Mouse (Mus musculus): Measurements from ENCODE around the gene Kcnma1. TPM values are rescaled to one million over a fixed set of nuclear protein-coding genes. Genes with fewer than 3 reads are reported as not detected.
A peak's percentile ranks its signal among the peaks of the same experiment; 100 is the strongest.

Kcnma1 gene
- polyA plus RNA-seq, 1 experiment from 2014 or later, result 0.31 TPM

DNA sequence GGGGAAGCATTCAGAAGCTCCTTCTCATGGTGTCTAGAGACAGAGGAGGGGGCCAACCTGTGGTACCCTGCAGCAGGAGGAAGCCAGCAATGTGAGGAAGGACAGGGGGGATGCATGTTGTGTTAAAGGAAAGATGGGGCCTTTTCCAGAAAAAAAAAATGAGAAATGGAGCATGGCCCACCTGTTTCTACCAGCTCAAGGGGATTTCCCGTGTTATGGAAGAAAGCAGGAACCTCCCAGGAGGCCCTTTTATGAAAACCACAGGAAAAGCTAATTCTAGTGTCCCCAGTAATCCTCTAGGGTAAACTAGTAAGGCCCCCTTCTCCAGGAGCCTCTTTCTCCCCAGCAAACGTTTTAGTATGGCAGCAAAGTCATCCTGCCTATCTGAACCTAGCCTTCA lies 388.2 kb downstream of the Kcnma1 start:
- Histone ChIP-seq H3K9ac (ENCODE audit: low read length) (no peak overlapping the region), H3K27me3 (ENCODE audit: control insufficient read depth, insufficient read depth, low read length) (no peaks in the 10 kb centered on the region), H3K9me3 (ENCODE audit: control insufficient read depth, low read length) (no peaks in the 10 kb centered on the region), H3K36me3 (ENCODE audit: control insufficient read depth, insufficient read depth, low read length) (no peaks in the 10 kb centered on the region), H3K4me3 (ENCODE audit: control insufficient read depth in 1 of 2, insufficient read depth in 1 of 2, low read depth in 1 of 2, low read length in 2 of 2) (no peak overlapping the region), H3K4me2 (ENCODE audit: low read length) (no peak overlapping the region), H3K27ac (replicated peaks in 1 of 2; ENCODE audit: control insufficient read depth in 1 of 2, insufficient read depth in 1 of 2, low read depth in 2 of 2, low read length in 2 of 2) (no peak overlapping the region), H3K4me1 (ENCODE audit: control insufficient read depth in 2 of 2, insufficient read depth in 2 of 2, low read length in 2 of 2) (peaks cover 11 to 12% of the 10 kb centered on the region in 2 experiments)
- WGBS, result 46% methylated on average over 2 of the region's 2 CpGs
- ATAC-seq (ENCODE audit: insufficient number of reproducible peaks, insufficient read depth, low FRiP score, low read depth), result no peak

DNA sequence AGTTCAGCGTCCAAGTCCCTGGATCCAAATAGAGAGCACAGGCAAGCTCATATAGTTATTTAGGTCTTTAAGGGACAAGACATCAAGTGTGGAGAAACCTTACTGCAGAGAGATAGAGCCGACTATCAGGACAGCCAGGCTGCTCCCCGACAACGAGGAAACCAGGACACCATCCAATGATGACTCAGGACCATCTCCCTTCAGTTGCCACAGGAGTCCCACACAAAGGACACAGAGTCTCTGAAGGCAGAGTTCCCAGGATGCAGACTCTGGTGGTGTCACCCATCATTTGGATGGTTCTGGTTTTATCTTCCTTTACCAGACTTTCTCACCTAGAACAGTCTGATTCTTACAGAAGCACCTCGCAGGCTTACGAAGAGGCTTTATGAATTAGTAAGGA lies 388.9 kb downstream of the Kcnma1 start:
- H3K27me3 ChIP-seq (ENCODE audit: control insufficient read depth, insufficient read depth, low read length), result no peaks in the 10 kb centered on the region
- ATAC-seq (ENCODE audit: insufficient number of reproducible peaks, insufficient read depth, low FRiP score, low read depth), result no peak

DNA sequence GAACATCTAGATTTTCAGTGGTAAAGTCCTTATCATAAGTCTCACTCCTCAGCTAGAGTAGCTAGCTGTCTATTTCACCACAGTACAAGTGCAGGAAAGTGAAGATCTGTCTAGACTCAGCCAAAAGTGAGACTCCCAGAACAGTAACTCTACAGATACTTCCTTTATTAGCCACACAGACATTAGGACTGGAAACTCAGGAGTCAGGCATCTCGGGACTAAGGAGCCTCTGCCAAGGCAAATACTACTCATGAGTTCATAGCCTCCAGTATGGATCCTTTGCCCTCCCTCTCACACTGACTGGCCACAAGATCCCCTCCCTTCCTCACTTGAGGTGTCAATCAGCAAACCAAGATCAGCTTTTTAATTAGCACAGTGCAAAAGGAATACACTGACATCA lies 389.8 kb downstream of the Kcnma1 start:
- no peaks in the 10 kb centered on the region for H3K27me3 ChIP-seq (ENCODE audit: control insufficient read depth, insufficient read depth, low read length)
- no peak overlapping the region for H3K4me3 ChIP-seq (ENCODE audit: control insufficient read depth in 1 of 2, insufficient read depth in 1 of 2, low read depth in 1 of 2, low read length in 2 of 2)
- H3K36me3 ChIP-seq (ENCODE audit: control insufficient read depth, insufficient read depth, low read length), result no peaks in the 10 kb centered on the region
- H3K9me3 ChIP-seq (ENCODE audit: control insufficient read depth, low read length), result no peaks in the 10 kb centered on the region
- 63% methylated on average over 1 of the region's 1 CpGs for WGBS
- no peak overlapping the region for H3K4me2 ChIP-seq (ENCODE audit: low read length)
- no peak overlapping the region for H3K27ac ChIP-seq (replicated peaks in 1 of 2; ENCODE audit: control insufficient read depth in 1 of 2, insufficient read depth in 1 of 2, low read depth in 2 of 2, low read length in 2 of 2)
- H3K9ac ChIP-seq (ENCODE audit: low read length), result no peak overlapping the region
- ATAC-seq (ENCODE audit: insufficient number of reproducible peaks, insufficient read depth, low FRiP score, low read depth), result no peak
- H3K4me1 ChIP-seq (ENCODE audit: control insufficient read depth in 2 of 2, insufficient read depth in 2 of 2, low read length in 2 of 2), result peaks cover 11 to 13% of the 10 kb centered on the region in 2 experiments

More for the DNA sequence above, 388.9 kb downstream of the Kcnma1 start:
- Histone ChIP-seq H3K9me3 (ENCODE audit: control insufficient read depth, low read length) (no peaks in the 10 kb centered on the region), H3K36me3 (ENCODE audit: control insufficient read depth, insufficient read depth, low read length) (no peaks in the 10 kb centered on the region), H3K4me1 (ENCODE audit: control insufficient read depth in 2 of 2, insufficient read depth in 2 of 2, low read length in 2 of 2) (peaks cover 11 to 12% of the 10 kb centered on the region in 2 experiments), H3K27ac (replicated peaks in 1 of 2; ENCODE audit: control insufficient read depth in 1 of 2, insufficient read depth in 1 of 2, low read depth in 2 of 2, low read length in 2 of 2) (no peak overlapping the region), H3K4me2 (ENCODE audit: low read length) (no peak overlapping the region), H3K4me3 (ENCODE audit: control insufficient read depth in 1 of 2, insufficient read depth in 1 of 2, low read depth in 1 of 2, low read length in 2 of 2) (no peak overlapping the region), H3K9ac (ENCODE audit: low read length) (no peak overlapping the region)
- 85% methylated on average over 6 of the region's 6 CpGs for WGBS

DNA sequence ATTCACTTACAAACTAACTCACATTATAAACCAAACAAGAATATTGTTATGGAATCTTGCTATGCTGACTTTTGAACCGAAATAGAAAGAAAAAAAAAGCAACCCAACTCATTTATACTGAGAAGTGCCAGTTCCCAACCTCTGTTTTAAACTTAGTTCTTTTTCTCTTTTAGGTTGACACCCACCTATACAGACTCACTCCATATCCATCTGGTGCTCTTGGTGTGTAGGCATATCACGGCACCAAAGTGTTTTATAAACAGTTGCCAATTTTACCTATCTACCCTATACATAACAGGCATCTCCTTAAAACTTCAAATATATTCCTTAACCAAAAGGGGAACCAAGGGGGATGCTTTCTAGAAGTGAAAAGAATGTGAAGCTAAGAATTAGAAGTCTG lies 393.6 kb downstream of the Kcnma1 start:
- no peaks in the 10 kb centered on the region for H3K36me3 ChIP-seq (ENCODE audit: control insufficient read depth, insufficient read depth, low read length)
- WGBS, result 86% methylated on average over 2 of the region's 2 CpGs
- no peak overlapping the region for H3K27ac ChIP-seq (replicated peaks in 1 of 2; ENCODE audit: control insufficient read depth in 1 of 2, insufficient read depth in 1 of 2, low read depth in 2 of 2, low read length in 2 of 2)
- H3K4me2 ChIP-seq (ENCODE audit: low read length), result no peak overlapping the region
- ATAC-seq (ENCODE audit: insufficient number of reproducible peaks, insufficient read depth, low FRiP score, low read depth), result no peak
- no peak overlapping the region for H3K9ac ChIP-seq (ENCODE audit: low read length)
- H3K9me3 ChIP-seq (ENCODE audit: control insufficient read depth, low read length), result no peaks in the 10 kb centered on the region
- H3K4me1 ChIP-seq (ENCODE audit: control insufficient read depth in 2 of 2, insufficient read depth in 2 of 2, low read length in 2 of 2), result peaks cover 6 to 7% of the 10 kb centered on the region in 2 experiments; a peak in 3 of 4 replicates
- no peak overlapping the region for H3K4me3 ChIP-seq (ENCODE audit: control insufficient read depth in 1 of 2, insufficient read depth in 1 of 2, low read depth in 1 of 2, low read length in 2 of 2)
- no peaks in the 10 kb centered on the region for H3K27me3 ChIP-seq (ENCODE audit: control insufficient read depth, insufficient read depth, low read length)

DNA sequence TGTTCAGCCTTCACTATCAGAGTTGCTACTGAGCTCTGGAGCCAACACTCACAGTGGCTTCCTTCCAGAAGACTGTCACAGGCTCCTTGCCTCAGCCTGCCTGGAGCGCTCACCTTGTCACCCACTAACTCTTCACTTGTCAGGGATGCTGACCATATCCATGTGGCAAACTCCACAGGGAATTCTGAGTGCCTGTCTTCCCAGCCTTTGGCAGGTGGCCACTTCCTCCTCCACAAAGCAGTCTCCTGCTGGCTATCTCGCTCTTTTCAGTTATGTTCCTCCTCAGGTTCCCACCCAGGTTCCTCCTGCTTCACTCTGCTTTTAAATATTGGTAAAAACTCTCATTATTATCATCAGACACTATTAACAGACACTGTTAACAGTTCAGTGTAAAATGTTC lies 395.3 kb downstream of the Kcnma1 start:
- no peaks in the 10 kb centered on the region for H3K27me3 ChIP-seq (ENCODE audit: control insufficient read depth, insufficient read depth, low read length)
- H3K4me3 ChIP-seq (ENCODE audit: control insufficient read depth in 1 of 2, insufficient read depth in 1 of 2, low read depth in 1 of 2, low read length in 2 of 2), result no peak overlapping the region
- WGBS, result 38% methylated on average over 2 of the region's 2 CpGs
- ATAC-seq (ENCODE audit: insufficient number of reproducible peaks, insufficient read depth, low FRiP score, low read depth), result no peak
- no peak overlapping the region for H3K9ac ChIP-seq (ENCODE audit: low read length)
- H3K4me2 ChIP-seq (ENCODE audit: low read length), result no peak overlapping the region
- H3K36me3 ChIP-seq (ENCODE audit: control insufficient read depth, insufficient read depth, low read length), result no peaks in the 10 kb centered on the region
- H3K4me1 ChIP-seq (ENCODE audit: control insufficient read depth in 2 of 2, insufficient read depth in 2 of 2, low read length in 2 of 2), result peaks cover 6 to 7% of the 10 kb centered on the region in 2 experiments; a peak in 3 of 4 replicates
- H3K9me3 ChIP-seq (ENCODE audit: control insufficient read depth, low read length), result no peaks in the 10 kb centered on the region
- no peak overlapping the region for H3K27ac ChIP-seq (replicated peaks in 1 of 2; ENCODE audit: control insufficient read depth in 1 of 2, insufficient read depth in 1 of 2, low read depth in 2 of 2, low read length in 2 of 2)

DNA sequence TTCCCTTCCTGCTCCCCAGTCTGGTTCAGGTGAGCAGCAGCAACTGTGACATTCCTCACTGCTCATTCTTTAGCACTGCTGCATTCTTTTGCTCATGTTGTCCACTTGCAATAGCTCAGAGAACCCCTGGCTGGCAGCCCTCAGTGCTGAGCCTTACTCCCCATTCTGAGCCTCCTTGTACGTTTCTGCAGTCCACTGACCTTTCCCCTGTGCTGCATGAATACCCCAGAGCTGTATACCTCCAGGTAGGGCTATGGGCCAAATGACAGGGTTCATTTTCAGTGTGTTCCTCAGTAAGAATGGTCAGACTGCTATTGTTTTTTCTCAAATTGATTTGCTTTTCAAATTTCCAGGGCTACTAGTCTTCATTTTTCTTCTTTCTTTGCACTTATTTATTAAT lies 396.2 kb downstream of the Kcnma1 start:
- no peaks in the 10 kb centered on the region for H3K27me3 ChIP-seq (ENCODE audit: control insufficient read depth, insufficient read depth, low read length)
- H3K4me2 ChIP-seq (ENCODE audit: low read length), result no peak overlapping the region
- 75% methylated on average over 1 of the region's 1 CpGs for WGBS
- H3K27ac ChIP-seq (replicated peaks in 1 of 2; ENCODE audit: control insufficient read depth in 1 of 2, insufficient read depth in 1 of 2, low read depth in 2 of 2, low read length in 2 of 2), result no peak overlapping the region
- H3K36me3 ChIP-seq (ENCODE audit: control insufficient read depth, insufficient read depth, low read length), result no peaks in the 10 kb centered on the region
- no peak for ATAC-seq (ENCODE audit: insufficient number of reproducible peaks, insufficient read depth, low FRiP score, low read depth)
- no peaks in the 10 kb centered on the region for H3K9me3 ChIP-seq (ENCODE audit: control insufficient read depth, low read length)
- H3K9ac ChIP-seq (ENCODE audit: low read length), result no peak overlapping the region
- peaks cover 6 to 7% of the 10 kb centered on the region in 2 experiments; a peak in 3 of 4 replicates for H3K4me1 ChIP-seq (ENCODE audit: control insufficient read depth in 2 of 2, insufficient read depth in 2 of 2, low read length in 2 of 2)
- H3K4me3 ChIP-seq (ENCODE audit: control insufficient read depth in 1 of 2, insufficient read depth in 1 of 2, low read depth in 1 of 2, low read length in 2 of 2), result no peak overlapping the region

DNA sequence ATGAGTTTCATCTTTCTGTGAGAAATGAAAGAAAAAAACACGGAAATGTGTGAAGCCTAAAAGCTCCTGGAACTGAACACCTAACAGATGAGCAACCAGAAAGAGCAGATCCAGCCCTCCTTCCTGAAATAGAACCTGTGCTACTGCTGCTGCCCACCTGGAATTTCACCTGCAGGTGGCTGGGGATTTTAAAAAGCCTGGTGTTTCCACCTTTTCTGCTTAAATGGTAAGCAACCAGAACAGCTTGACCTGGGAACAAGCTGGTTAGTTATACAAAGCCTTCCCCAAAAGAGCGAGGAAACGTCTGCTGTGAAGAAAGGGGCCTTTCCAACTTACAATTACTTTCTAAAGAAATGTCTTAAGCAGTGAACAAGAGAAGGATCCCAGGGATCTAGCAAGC lies 404.2 kb downstream of the Kcnma1 start:
- WGBS, result 86% methylated on average over 3 of the region's 3 CpGs
- no peaks in the 10 kb centered on the region for H3K9me3 ChIP-seq (ENCODE audit: control insufficient read depth, low read length)
- H3K4me3 ChIP-seq (ENCODE audit: control insufficient read depth in 1 of 2, insufficient read depth in 1 of 2, low read depth in 1 of 2, low read length in 2 of 2), result no peak overlapping the region
- no peaks in the 10 kb centered on the region for H3K27me3 ChIP-seq (ENCODE audit: control insufficient read depth, insufficient read depth, low read length)
- ATAC-seq (ENCODE audit: insufficient number of reproducible peaks, insufficient read depth, low FRiP score, low read depth), result no peak
- peaks cover 2 to 9% of the 10 kb centered on the region in 2 experiments for H3K4me1 ChIP-seq (ENCODE audit: control insufficient read depth in 2 of 2, insufficient read depth in 2 of 2, low read length in 2 of 2)
- no peak overlapping the region for H3K27ac ChIP-seq (replicated peaks in 1 of 2; ENCODE audit: control insufficient read depth in 1 of 2, insufficient read depth in 1 of 2, low read depth in 2 of 2, low read length in 2 of 2)
- H3K4me2 ChIP-seq (ENCODE audit: low read length), result no peak overlapping the region
- no peak overlapping the region for H3K9ac ChIP-seq (ENCODE audit: low read length)
- H3K36me3 ChIP-seq (ENCODE audit: control insufficient read depth, insufficient read depth, low read length), result no peaks in the 10 kb centered on the region

DNA sequence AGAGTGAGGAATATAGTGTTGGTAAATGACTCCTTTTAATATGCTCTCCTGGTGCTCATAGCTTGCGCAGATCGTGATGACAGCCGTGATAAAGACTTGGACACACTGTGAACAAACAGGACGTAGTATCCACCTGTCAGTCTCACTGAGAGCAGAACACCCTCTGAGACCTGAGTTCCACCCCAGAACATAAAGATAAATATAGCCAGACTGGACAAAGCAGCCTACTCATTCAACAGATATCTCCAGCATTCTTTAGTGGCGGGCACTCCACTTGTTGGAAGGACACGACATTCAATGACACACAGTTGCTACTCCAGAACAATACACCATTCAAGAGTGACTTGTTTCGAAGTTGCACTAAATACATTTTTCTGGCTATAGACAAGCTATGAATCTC lies 408.6 kb downstream of the Kcnma1 start:
- Histone ChIP-seq H3K27me3 (ENCODE audit: control insufficient read depth, insufficient read depth, low read length) (0 out of 2 replicates have a peak, but pooled peaks cover 3% of the 10 kb centered on the region), H3K27ac (replicated peaks in 1 of 2; ENCODE audit: control insufficient read depth in 1 of 2, insufficient read depth in 1 of 2, low read depth in 2 of 2, low read length in 2 of 2) (0 out of 4 replicates have a peak overlapping the region, but pooled peaks have one; percentile 14 to 24), H3K4me2 (ENCODE audit: low read length) (peak overlapping the region; percentile 44), H3K9me3 (ENCODE audit: control insufficient read depth, low read length) (no peaks in the 10 kb centered on the region), H3K9ac (ENCODE audit: low read length) (no peak overlapping the region), H3K36me3 (ENCODE audit: control insufficient read depth, insufficient read depth, low read length) (no peaks in the 10 kb centered on the region), H3K4me3 (ENCODE audit: control insufficient read depth in 1 of 2, insufficient read depth in 1 of 2, low read depth in 1 of 2, low read length in 2 of 2) (no peak overlapping the region), H3K4me1 (ENCODE audit: control insufficient read depth in 2 of 2, insufficient read depth in 2 of 2, low read length in 2 of 2) (peaks cover 9 to 23% of the 10 kb centered on the region in 2 experiments)
- WGBS, result 14% methylated on average over 7 of the region's 7 CpGs
- peak; percentile 84 for ATAC-seq (ENCODE audit: insufficient number of reproducible peaks, insufficient read depth, low FRiP score, low read depth)
